Mouse (Mus musculus): Measurements from ENCODE around the gene Csf1. TPM values are rescaled to one million over a fixed set of nuclear protein-coding genes. Genes with fewer than 3 reads are reported as not detected.

Csf1 gene
- polyA plus RNA-seq, 1 experiment from 2014 or later, result 9.2 TPM

DNA sequence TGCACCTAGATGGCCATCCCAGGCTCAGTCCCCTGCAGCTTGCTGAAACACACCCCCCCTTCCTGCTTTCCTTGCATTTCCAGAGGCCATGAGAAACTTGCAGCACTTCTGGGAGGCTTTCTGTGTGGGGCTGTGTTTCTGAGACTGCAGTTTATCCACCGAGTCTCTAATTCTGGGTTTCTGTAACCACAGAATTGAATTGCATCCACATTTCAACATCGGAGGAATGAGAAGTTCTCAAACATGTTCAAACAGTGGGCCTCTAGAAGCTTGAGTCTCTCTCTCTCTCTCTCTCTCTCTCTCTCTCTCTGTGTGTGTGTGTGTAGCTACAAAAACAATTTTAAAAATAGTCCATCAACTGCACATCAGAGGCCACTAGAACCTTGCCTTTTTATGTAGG, 9.4 kb upstream of the Csf1 start:
- 52% methylated on average over 2 of the region's 2 CpGs for WGBS
- no peaks in the 10 kb centered on the region for H3K36me3 ChIP-seq (ENCODE audit: control insufficient read depth, insufficient read depth)
- no peak for ATAC-seq

DNA sequence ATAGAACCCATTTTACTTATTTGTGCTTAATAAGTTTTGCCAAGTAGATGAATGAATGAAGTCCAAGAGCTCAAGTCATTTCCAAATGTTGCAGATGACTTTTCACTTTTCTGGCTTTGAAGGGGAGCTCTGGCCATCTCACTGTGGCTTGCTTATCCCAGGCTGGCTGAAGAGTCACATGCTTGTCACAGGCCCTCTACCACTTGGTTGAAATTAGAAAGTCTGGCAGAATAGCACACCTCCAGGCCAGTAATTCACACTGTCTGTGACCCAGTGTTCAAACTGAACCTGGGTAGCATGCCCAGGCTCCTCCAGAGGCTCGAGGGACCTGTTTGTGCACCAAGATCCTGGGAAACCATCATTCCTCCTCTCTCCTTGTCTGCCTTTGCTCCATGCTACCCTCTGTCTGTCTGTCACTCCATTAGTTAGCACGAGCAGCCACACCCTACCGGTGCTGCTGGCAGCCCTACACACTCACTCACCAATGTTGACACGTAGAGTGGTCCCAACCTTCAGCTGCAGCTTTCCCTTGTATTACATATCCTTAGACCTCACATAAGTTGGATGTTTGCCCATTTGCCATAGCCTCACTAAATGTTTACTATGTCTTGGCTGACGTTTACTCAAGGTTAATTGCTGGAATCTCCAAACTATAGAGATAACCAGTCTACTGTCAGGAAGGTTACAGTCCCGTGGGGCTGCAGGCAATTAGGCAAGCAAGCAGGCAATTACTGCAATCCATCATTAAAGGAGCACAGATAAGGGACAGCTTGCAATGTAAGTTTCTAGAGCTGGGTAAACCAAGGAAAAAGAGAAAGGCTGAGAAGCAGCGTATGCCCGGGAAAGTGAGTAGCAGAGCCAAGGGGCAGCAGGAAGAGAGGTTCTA, 8.1 kb upstream of the Csf1 start:
- Histone ChIP-seq H3K4me2 (replicated peaks; ENCODE audit: low read depth) (no peak overlapping the region), H3K27ac (ENCODE audit: low read depth, low read length) (no peak overlapping the region), H3K4me3 (ENCODE audit: low read depth, low read length) (no peak overlapping the region), H3K9ac (ENCODE audit: low read depth, low read length) (no peak overlapping the region), H3K4me1 (replicated peaks; ENCODE audit: control insufficient read depth, insufficient read depth, low read length) (peaks cover 19% of the 10 kb centered on the region), H3K9me3 (ENCODE audit: control insufficient read depth) (no peaks in the 10 kb centered on the region), H3K36me3 (ENCODE audit: control insufficient read depth, insufficient read depth) (no peaks in the 10 kb centered on the region), H3K27me3 (replicated peaks; ENCODE audit: control insufficient read depth, insufficient read depth, low read length) (peaks cover 36% of the 10 kb centered on the region)
- WGBS, result 13% methylated on average over 8 of the region's 8 CpGs
- ATAC-seq, result peak; percentile 38; the same call in 1 of the 2 replicates
- TF ChIP-seq CTCF (IDR thresholded peaks at IDR 0.05; ENCODE audit: low read depth), result 0 out of 2 replicates have a peak, but pooled peaks have one; percentile 9

More for the DNA sequence above, 9.4 kb upstream of the Csf1 start:
- H3K9ac ChIP-seq (ENCODE audit: low read depth, low read length), result no peak overlapping the region
- H3K27ac ChIP-seq (ENCODE audit: low read depth, low read length), result no peak overlapping the region
- H3K4me1 ChIP-seq (replicated peaks; ENCODE audit: control insufficient read depth, insufficient read depth, low read length), result peaks cover 19% of the 10 kb centered on the region
- peaks cover 34% of the 10 kb centered on the region for H3K27me3 ChIP-seq (replicated peaks; ENCODE audit: control insufficient read depth, insufficient read depth, low read length)
- H3K4me3 ChIP-seq (ENCODE audit: low read depth, low read length), result no peak overlapping the region
- H3K4me2 ChIP-seq (replicated peaks; ENCODE audit: low read depth), result no peak overlapping the region
- no peak for TF ChIP-seq CTCF (IDR thresholded peaks at IDR 0.05; ENCODE audit: low read depth)
- no peaks in the 10 kb centered on the region for H3K9me3 ChIP-seq (ENCODE audit: control insufficient read depth)

GRCm38 (mm10) chr3:107766804-107767203, 6.5 kb upstream of the Csf1 start:
- WGBS, result 41% methylated on average over 2 of the region's 2 CpGs
- no peak overlapping the region for H3K27ac ChIP-seq (ENCODE audit: low read depth, low read length)
- no peaks in the 10 kb centered on the region for H3K9me3 ChIP-seq (ENCODE audit: control insufficient read depth)
- H3K27me3 ChIP-seq (replicated peaks; ENCODE audit: control insufficient read depth, insufficient read depth, low read length), result peaks cover 35% of the 10 kb centered on the region
- ATAC-seq, result no peak
- no peak overlapping the region for H3K4me2 ChIP-seq (replicated peaks; ENCODE audit: low read depth)
- H3K36me3 ChIP-seq (ENCODE audit: control insufficient read depth, insufficient read depth), result no peaks in the 10 kb centered on the region
- H3K9ac ChIP-seq (ENCODE audit: low read depth, low read length), result no peak overlapping the region
- H3K4me3 ChIP-seq (ENCODE audit: low read depth, low read length), result no peak overlapping the region
- H3K4me1 ChIP-seq (replicated peaks; ENCODE audit: control insufficient read depth, insufficient read depth, low read length), result peaks cover 19% of the 10 kb centered on the region
- TF ChIP-seq CTCF (IDR thresholded peaks at IDR 0.05; ENCODE audit: low read depth), result no peak

- no peak for TF ChIP-seq CTCF (IDR thresholded peaks at IDR 0.05; ENCODE audit: low read depth)
- Histone ChIP-seq H3K9ac (ENCODE audit: low read depth, low read length) (no peak overlapping the region), H3K36me3 (ENCODE audit: control insufficient read depth, insufficient read depth) (no peaks in the 10 kb centered on the region), H3K27ac (ENCODE audit: low read depth, low read length) (no peak overlapping the region), H3K4me1 (replicated peaks; ENCODE audit: control insufficient read depth, insufficient read depth, low read length) (peaks cover 19% of the 10 kb centered on the region), H3K9me3 (ENCODE audit: control insufficient read depth) (no peaks in the 10 kb centered on the region), H3K27me3 (replicated peaks; ENCODE audit: control insufficient read depth, insufficient read depth, low read length) (peaks cover 32% of the 10 kb centered on the region), H3K4me3 (ENCODE audit: low read depth, low read length) (no peak overlapping the region), H3K4me2 (replicated peaks; ENCODE audit: low read depth) (no peak overlapping the region)
- WGBS, result 57% methylated on average over 2 of the region's 2 CpGs
- ATAC-seq, result no peak
These were observed 5.7 kb upstream of the Csf1 start for GRCm38 (mm10) chr3:107765979-107766378.

DNA sequence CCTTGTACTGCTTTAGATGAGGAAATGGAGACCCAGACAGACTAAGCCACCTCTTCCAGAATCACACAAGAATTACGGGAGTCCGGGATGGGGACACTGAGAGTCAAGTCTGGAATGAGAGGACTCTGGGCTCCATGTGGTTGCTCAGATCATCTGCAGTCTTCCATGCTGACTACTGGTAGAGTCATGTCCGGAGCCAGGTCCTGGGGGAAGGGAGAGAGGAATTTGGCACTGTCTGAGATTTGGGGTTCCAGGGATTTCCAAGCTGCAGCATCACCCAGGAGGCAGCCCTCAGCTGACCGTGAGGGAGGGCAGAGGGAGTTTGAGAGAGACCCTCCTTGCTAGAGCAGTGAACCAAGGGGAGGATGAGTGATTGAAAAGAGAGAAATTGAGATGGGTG, 3.3 kb upstream of the Csf1 start:
- WGBS, result 82% methylated on average over 4 of the region's 4 CpGs
- Histone ChIP-seq H3K9ac (ENCODE audit: low read depth, low read length) (no peak overlapping the region), H3K4me2 (replicated peaks; ENCODE audit: low read depth) (no peak overlapping the region), H3K36me3 (ENCODE audit: control insufficient read depth, insufficient read depth) (no peaks in the 10 kb centered on the region), H3K4me1 (replicated peaks; ENCODE audit: control insufficient read depth, insufficient read depth, low read length) (peaks cover 16% of the 10 kb centered on the region), H3K9me3 (ENCODE audit: control insufficient read depth) (no peaks in the 10 kb centered on the region), H3K27me3 (replicated peaks; ENCODE audit: control insufficient read depth, insufficient read depth, low read length) (peaks cover 37% of the 10 kb centered on the region; the same call in 1 of the 2 replicates), H3K4me3 (ENCODE audit: low read depth, low read length) (no peak overlapping the region), H3K27ac (ENCODE audit: low read depth, low read length) (no peak overlapping the region)
- no peak for ATAC-seq
- no peak for TF ChIP-seq CTCF (IDR thresholded peaks at IDR 0.05; ENCODE audit: low read depth)

DNA sequence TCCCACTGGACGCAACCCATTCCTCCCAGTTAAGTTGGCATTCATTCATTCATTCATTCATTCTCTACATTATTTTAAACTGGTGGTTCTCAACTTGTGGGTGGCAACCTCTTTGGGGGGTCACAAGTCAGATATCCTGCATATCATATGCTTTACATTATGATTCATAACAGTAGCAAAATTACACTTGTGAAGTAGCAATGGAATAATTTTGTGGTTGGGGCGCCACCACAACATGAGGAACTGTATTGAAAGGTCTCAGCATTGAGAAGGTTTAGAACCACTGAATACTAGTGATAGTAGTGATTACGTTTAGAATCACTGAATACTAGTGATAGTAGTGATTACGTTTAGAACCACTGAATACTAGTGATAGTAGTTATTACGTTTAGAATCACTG, 1.2 kb upstream of the Csf1 start:
- Histone ChIP-seq H3K27me3 (replicated peaks; ENCODE audit: control insufficient read depth, insufficient read depth, low read length) (peaks cover 55% of the 10 kb centered on the region; the same call in 1 of the 2 replicates), H3K27ac (ENCODE audit: low read depth, low read length) (no peak overlapping the region), H3K4me2 (replicated peaks; ENCODE audit: low read depth) (no peak overlapping the region), H3K36me3 (ENCODE audit: control insufficient read depth, insufficient read depth) (no peaks in the 10 kb centered on the region; the same call in 1 of the 2 replicates), H3K9ac (ENCODE audit: low read depth, low read length) (no peak overlapping the region), H3K4me1 (replicated peaks; ENCODE audit: control insufficient read depth, insufficient read depth, low read length) (0 out of 2 replicates have a peak, but pooled peaks cover 7% of the 10 kb centered on the region), H3K9me3 (ENCODE audit: control insufficient read depth) (no peaks in the 10 kb centered on the region), H3K4me3 (ENCODE audit: low read depth, low read length) (no peak overlapping the region)
- ATAC-seq, result no peak
- no peak for TF ChIP-seq CTCF (IDR thresholded peaks at IDR 0.05; ENCODE audit: low read depth)
- 97% methylated on average over 5 of the region's 5 CpGs for WGBS

All from intestine, postnatal 0 days (tissue).